Mouse (Mus musculus) T-helper 2 cell (primary cell): ENCODE measurements around the gene Tmem41b.
"Not testable (repeated sequence)": the region's sequence is repeated elsewhere in the genome, so short reads cannot be mapped to it uniquely, and the experiment has no call there.

ENCODE experiments used
- in situ Hi-C: fragments of 300-600 bp; cut with MboI, MseI; formaldehyde crosslinking; loops from one replicate; pipeline ENCODE4 v1.15.1; 2025; ENCODE audit warnings: high pct_unique_total_duplicates

The Tmem41b gene

DNA sequence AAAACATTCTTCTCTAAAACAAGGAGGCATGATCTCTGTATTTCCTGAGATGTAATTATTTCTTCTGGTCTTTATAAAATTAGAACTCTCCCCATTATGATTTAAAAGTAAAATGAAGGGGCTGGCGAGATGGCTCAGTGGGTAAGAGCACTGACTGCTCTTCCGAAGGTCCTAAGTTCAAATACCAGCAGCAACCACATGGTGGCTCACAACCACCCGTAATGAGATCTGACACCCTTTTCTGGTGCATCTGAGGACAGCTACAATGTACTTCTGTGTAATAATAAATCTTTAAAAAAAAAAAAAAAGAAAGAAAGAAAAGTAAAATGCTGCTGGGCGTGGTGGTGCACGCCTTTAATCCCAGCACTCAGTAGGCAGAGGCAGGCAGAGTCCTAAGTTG lies 9.6 kb downstream of the Tmem41b start:
- in situ Hi-C loops: not testable (repeated sequence)

DNA sequence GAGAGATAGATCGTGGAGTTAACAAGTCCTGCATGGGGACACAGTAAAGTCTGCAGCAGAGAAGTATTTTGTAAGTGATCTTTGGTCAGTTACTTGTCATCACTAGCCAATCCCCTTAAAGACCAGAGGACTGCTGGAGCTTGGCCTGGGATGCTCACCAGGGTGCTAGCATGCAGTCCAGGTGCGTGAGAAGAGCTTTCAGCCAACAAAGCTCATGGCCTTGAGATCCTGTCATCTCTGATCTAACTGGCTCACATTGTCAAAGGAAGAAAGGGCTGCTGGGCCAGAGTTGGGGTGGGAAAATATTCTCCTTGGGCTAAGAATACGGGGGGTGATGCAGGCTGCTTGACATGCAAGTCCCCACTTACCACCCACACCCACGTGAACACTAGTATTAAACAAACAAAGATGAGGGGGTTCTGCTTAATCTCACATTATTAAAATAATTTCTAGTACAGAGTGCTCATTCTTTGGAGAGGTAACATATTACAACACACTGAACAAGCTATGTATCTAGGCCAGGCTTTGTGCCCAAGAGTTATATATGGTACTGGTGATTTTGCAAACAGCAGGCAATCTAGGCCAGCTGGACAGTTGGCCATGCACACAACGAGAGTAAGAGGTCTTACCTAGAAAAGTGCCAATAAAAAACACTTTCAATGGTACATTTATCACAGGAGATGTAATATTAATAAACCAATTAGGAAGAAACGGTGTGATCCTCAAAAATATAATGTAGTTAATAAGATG lies 10.6 kb downstream of the Tmem41b start:
- in situ Hi-C loops: no loop called here

DNA sequence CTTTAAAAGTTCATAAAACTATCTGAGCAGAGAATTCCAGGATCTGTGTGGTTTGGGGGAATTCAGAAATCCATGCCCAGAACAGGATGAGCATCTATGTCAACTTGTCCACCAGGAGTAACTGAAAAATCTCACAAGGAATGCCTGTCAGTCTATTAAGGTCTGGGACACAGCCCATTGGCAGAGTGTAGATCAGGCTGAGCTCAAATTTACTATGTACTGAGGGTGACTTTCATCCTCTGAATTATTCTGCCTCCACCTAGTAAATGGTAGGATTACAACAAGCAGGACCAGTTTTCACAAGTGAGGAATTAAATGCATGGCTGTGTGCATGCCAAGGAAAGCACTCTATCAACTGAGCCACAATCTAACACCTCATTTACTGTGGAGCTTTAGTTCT lies 17.2 kb downstream of the Tmem41b start:
- in situ Hi-C loops: loop anchor here (25.0 kb wide), 1 partner anchor 668 kb away; the partner anchor contains the start of gene Adm

DNA sequence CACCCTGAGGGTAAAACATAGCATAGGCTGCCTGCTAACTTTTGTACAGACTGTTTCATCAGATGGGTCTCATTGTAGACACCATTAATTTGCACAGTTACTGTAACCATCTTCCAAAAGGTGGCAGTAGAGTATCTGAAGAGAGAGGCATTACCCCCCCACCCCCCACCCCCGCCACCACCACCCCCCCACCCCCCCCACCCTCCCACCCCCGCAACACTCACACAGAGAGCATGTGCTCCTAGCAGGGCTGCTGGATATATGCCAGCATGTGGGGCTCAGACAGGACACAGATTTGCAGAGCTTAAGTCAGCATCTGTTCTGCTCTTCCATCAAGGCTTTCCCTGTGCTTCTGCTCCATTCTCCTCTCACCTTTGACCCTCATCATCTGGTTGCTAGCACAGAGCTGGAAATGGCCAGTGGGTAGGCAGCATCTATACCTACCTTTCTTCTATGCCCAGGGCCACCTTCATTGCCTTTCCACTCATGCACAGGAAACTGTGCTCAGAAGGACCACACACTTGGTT lies 17.7 kb downstream of the Tmem41b start:
- in situ Hi-C loops: loop anchor here (25.0 kb wide), 1 partner anchor 668 kb away; the partner anchor contains the start of gene Adm

DNA sequence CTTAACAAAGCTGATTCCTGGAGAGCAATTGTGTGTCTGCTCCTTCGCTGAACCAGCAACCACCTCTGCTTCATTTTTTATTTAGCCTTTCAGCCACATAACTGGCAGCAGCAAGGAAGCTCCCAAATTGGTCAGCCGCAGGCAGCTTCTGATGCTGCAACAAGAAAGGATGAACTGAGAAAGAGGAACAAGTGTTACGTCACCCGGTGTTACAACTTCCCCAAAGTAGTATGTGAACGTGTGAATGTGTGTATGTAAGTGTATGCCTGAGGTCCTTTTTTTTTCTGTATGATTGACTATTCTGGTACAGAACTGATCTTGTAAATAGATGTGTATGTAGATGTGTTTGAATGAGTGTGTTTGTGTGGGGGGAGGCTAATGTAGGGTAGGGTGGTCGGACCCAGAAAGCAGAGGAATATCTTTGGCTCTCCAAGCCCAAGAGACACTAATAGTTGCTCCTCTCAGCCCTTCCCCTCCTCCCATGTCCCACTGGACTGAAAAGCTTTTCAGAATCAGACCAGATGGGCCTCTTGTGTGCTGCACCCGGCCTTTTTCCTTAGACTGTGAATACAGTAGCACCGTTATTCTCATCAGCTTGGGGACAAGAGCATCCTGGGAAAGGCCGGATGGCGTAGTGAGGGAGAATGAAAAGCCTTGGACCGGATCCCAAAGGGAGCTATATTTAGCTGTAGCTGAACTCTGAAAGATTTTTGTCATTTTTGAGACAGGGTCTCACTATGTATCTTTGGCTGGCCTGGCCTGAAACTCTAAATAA lies 18.7 kb downstream of the Tmem41b start:
- in situ Hi-C loops: loop anchor here (25.0 kb wide), 1 partner anchor 669 kb away; the partner anchor contains the start of gene Adm

DNA sequence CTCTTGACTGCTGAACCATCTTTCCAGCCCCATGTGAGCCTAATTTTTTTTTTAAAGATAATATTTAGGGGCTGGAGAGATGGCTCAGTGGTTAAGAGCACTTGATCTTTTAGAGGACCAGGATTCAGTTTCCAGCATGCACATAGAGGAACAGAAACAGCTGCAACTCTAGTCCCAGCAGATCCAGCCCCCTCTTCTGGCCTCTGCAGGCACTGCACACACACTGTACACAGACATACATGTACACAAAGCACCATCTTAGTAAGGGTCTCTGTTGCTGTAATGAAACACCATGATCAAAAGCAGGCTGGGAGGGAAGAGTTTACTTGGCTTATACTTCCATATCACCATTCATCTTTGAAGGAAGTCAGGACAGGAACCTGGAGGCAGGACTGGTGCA lies 21.1 kb downstream of the Tmem41b start:
- in situ Hi-C loops: loop anchor here (25.0 kb wide), 1 partner anchor 672 kb away; the partner anchor contains the start of gene Adm

DNA sequence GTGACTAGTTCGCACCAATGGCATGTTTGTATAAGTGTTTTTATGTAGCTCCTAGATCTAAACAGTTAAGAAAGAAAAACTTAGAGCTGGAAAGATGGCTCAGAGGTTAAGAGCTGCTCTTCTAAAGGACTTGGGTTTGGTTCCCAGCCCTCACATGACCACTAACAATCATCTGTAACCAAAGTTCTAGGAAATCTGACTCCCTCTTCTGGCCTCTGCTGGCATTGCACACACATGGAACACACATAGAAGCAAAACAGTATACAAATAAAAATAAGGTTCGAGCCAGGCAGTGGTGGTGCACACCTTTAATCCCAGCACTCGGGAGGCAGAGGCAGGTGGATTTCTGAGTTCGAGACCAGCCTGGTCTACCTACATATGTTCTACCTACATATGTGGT lies 23.0 kb downstream of the Tmem41b start:
- in situ Hi-C loops: loop anchor here (25.0 kb wide), 1 partner anchor 674 kb away; the partner anchor contains the start of gene Adm

DNA sequence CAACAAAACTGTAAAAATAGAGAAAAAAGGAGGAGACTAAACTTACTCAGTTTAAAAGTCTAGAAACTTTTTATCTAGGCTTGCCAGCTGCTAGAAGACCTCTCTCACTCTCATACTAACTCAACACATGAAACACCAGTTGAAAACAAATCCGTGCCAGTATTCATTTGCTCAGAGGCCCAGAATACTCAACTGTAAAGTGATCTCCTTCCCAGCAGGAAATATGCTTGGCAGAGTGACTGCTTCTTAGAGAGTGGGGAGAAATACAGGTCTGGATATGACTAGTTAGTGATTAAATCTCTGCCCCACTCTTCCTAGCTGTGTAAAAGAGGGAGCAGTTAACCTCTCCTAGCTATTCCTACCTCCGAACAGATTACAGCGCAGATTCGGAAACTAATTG lies 24.1 kb downstream of the Tmem41b start:
- in situ Hi-C loops: loop anchor here (25.0 kb wide), 1 partner anchor 675 kb away; the partner anchor contains the start of gene Adm

DNA sequence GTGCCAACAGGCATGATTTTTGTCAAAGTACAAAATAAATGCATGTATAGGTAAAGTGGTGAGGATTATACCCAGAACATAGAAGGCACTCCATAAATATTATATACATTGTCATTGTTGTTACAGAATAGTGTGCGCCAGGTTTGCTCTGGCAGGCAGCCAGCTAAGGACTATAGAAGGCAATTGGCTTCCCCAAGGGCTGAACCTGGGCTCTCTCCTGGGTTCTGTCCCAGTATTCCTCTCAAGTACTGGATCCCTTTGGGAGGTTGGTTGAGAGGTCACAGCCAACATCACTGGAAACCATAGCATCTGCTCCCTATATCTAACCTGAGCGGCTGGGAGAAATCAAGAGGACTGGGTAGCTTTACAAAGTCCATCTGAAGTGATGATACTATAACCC lies 25.2 kb downstream of the Tmem41b start:
- in situ Hi-C loops: loop anchor here (25.0 kb wide), 1 partner anchor 676 kb away; the partner anchor contains the start of gene Adm

DNA sequence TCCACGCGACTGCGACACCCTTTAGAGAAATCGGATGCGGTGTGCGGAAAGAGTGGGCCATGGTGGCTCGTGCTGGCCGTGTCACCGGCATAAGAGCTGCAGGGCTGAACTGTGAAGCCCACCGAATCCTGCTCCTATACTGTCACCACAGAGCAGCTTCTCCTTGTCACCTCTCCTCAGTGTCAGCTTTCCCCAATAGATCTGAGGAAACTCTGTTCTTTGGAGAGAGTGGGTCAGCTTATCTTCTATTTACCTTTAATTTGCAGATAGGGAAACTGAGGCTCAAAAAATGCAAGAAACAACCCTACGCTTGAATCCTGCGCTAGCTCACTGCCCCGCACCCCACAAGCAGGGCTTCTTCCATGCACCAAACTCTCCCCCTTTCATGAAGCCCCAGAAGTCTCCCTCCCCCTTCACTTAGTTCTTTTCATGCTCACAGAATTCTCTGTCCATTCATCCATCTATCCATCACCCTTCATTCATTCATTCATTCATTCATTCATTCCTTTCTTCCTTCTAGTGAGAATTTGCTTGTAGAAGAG lies 26.0 kb downstream of the Tmem41b start:
- in situ Hi-C loops: loop anchor here (25.0 kb wide), 1 partner anchor 677 kb away; the partner anchor contains the start of gene Adm

DNA sequence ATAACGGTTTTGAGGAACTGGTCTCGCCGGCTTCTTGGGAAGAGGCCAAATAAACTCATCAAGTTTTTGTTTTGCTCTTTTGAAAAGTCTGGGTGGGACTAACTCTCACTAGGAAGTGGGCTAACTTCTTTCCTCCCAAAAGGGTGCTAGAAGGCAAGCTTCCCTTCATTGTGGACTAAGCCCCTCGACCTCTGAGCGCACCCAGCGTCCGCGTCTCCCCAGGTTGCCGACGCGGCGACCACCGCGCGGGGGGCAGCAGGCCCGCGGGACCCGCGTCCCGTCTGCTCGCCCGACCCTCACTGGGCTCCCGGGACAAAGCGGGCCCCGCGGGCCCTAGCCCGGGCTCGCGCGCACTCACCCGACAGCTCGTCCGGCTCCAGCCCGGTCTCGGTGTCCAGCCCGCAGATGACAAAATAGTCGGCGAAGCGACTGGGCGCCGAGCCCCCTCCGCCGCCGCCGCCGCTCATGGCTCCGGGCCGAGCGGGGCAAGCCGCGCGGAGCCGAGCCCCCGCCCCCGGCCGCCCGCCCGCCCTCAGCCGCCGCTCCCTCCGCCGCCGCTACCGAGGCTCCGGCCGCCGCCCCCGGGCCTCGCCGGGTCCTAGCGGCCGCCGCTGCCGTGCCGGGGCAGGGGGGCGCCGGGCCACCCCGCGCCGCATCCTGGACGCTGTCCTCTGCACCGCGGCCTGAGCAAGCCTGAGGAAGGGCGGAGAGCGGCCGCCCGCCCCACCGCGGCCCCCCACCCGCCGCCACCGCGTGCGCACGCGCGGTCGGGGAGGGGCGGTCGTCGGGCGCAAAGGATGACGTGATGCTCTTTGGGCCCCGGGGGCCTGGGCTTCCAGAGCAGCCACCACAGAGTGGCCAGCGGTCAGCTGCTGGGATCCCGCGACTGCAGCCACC lies 26.8 kb downstream of the Tmem41b start, which contains the start of gene Dennd5a:
TSS of gene Dennd5a (minus strand) at position 755 of the 897 bp plus-strand sequence.
- in situ Hi-C loops: loop anchor here (25.0 kb wide), 1 partner anchor 677 kb away; the partner anchor contains the start of gene Adm

DNA sequence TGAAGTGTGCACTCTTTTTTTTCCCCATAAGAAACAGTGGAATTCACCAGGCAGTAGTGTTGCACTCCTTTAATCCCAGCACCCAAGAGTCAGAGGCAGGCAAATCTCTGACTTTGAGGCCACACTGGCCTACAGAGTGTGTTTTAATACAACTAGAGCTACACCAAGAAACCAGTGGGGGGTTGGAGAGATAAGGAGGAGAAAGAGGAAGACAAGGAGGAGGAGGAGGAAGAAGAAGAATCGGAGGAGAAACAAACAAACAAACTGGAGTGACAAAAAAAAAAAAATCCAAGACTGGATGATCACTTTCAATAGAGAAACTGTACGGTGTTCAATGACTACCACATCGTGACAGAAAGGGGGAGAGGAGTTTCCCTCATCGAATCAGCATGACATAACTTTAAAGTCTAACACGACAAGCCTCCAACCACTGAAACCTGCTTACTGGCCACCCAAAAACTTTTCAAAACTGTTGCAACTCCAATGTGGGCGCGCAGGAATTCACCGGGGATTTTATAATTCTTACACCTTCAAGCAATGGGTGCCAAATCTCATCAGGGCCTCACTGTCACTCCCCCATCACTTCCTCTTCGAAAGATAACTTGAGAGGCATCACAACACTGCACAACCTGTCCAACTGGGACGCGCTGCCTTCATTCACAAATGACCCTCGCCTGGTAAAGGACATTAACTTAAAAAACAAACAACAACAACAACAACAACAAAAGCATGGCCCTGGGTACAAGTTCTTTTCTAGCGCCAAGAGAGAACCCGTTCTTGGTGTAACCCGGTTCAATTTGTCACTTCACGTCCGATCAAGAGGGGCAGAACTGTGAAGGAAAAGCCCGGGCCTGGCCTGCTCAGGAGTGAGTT lies 27.6 kb downstream of the Tmem41b start:
- in situ Hi-C loops: loop anchor here (25.0 kb wide), 1 partner anchor 678 kb away; the partner anchor contains the start of gene Adm

DNA sequence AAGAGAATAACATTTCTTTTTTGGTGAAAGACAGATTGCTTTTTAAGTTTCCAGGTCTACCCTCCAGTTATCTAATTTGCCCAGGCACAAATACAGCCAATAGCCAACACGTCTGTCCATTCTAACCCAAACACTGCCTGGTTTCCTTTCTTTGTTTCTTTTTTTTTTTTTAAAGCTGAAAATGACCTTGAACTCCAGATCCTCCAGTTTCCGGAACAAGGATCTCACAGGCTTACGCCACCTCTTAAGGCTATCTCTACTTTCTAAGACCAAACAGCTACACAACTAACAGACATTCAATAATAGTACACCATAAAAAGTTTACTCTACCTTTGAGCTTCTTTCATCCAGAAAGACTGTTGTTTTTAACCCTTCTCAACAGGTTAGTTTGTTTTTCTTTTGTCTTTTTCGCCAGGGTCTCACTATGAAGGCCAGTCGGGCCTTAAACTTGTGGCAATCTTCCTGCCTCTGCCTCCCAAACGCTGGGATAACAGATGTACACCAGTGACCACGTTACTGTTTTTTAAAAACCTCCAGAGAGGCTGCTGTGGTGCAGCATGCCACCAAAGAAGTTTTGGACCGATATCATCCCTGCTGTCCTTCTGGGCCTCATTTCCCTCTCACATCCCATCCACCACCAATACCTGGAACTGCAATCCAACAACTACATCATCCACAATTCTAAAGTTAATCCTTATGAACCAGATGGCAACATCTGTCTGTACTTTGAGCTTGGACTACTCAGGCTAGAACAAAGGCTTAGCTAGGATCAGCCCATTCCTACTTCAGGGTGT lies 28.5 kb downstream of the Tmem41b start:
- in situ Hi-C loops: loop anchor here (25.0 kb wide), 1 partner anchor 679 kb away; the partner anchor contains the start of gene Adm

DNA sequence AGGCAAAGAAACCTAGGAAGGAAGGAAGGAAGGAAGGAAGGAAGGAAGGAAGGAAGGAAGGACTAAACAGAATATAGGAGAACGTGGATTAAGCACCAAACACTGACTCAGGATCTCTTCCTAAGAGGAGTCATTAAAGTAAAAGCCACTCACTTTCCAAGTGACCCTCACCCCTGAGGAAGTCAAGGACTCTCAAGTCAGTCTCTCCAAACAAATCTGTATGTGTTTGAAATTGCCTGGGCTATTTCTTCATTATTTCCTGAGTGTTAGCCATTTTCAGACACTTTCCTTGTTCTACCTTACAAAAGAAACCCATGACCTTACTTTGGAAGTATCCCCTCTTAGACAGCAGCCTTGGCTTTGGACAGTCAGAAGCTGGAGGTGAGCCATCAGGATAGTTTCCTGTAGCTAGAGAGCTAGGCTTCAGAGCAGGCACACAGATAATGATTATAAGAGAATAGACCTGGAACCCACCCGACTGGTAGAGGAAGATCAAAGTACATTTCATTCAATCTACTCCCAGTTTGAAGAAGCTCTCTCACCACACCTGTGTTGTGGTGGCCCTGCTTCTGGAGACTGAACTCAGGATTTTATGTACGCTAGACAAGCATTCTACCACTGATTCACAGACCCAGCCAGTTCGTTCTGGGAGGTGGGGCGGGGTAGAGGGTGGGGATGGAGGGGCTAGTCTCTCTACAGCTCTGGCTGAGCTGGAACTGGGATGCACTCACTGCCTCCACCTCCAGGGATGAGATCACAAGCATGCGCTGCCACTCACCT lies 31.9 kb downstream of the Tmem41b start:
- in situ Hi-C loops: loop anchor here (25.0 kb wide), 1 partner anchor 682 kb away; the partner anchor contains the start of gene Adm

DNA sequence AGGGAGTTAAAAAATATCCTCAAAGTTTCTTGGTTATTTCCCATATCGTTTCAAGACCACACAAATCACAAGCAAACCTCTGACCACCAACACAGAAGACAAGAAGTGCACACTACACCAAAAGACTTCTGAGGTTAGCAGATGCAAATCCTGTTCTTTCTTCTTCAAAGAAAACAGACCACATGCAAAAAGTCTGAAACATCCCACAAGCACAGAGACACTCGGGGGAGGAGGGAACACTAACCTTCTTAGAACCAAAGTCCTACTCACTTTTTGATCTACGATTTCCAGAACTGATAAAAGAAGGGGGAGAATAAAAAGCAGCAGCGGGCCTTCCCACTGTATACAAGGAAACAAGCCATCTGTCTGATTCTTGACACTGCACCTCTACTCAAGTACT lies 35.4 kb downstream of the Tmem41b start:
- in situ Hi-C loops: loop anchor here (25.0 kb wide), 1 partner anchor 686 kb away; the partner anchor contains the start of gene Adm

DNA sequence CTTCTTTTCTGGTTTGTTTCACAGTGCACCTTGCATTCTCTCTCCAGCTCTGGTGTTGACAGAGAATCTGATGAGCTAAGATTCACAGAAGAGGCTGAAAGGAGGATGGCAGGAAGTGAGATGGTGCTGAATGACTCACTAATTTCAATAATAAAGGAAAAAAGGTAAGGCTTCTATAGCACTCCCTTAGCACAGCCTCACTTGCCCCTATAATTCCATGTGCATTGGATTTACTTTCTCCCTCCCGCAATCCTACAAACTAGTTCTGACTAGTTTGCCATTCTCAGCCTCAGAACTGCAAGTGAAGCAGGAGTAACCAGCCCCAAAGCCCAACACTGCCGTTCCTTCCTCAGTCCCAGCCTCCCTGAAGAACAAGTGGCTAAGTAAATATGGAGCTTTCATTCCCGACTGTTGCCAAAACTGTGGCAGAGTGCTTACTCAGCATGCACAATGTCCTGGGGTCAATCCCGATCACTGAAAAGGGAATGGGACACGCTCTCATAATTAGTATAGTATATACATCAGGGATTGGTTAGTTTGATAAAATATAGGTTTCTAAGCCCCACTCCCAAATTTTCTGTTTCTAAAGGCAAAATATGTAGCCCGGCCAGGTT lies 42.2 kb downstream of the Tmem41b start:
- in situ Hi-C loops: no loop called here

DNA sequence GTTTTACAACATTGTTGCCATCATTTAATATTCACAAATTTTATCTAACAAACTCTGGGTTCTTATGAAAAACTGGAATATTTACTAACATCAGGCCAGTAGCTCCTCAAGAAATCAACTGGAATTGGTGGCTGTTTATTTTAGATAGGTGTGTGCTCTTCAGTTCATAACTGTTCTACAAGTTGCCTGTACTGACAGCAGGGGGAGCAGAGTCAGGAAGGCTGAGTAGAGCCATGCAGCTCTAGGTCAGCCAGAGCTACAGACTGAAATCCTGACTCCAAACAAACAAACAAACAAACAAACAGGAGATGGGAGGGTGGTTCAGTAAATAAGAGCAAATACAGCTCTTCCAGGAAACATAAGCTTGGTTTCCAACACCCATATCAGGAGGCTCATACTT lies 57.1 kb downstream of the Tmem41b start:
- in situ Hi-C loops: no loop called here
